Mouse (Mus musculus): ENCODE measurements at regions not wholly inside any gene's neighbourhood (a gene's known extent, or its start where the extent isn't known, plus 50 kb on each side); places are given as distances from the start of the nearest gene placed in this dataset.

- in situ Hi-C loops (cut with MboI; ENCODE audit: low sequenced_read_pairs), result no loop called here
Observed at GRCm38 (mm10) chr10:96723071-96723470, 106.3 kb downstream of the Btg1 start.

DNA sequence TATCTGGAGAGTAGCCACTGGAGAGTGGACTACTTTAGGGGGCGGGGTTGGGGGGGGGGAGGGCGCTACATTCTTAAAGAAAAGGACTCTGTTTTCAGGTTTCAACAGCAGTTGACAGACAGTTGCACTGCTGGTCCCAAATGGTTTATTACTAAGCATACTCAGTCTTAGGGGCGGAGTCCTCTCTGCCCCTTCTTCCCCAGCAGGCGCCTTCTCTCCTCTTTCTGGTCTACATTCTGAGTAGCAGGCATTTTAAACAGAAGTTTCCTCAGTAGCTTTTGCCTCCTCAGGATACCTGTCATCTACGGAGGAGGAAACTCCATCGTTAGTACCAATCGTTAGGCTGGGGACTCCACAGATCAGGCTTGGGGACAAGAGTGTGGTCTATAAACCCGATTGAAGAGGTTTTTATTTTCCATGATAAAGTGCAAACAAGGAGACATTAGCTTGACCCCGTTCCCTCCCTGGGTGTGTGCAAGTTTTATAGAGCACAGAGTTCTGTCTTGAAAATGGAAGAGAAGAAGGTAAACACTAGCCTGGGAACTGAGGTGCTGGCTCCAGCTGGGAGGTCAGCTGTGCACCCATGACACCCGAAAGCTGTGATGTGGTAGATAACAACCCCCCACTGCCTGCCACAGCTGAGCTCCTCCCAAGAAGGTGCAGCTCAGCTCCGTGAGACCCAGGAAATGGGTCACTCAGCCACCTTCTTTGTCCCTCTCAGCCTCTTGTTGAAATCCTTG, 107.8 kb downstream of the Btg1 start:
- in situ Hi-C loops (cut with MboI; ENCODE audit: low sequenced_read_pairs), result no loop called here

- in situ Hi-C loops (cut with MboI; ENCODE audit: low sequenced_read_pairs), result no loop called here
Observed at GRCm38 (mm10) chr10:96726801-96727780, 110.3 kb downstream of the Btg1 start.

GRCm38 (mm10) chr10:96733581-96733980, 116.8 kb downstream of the Btg1 start:
- in situ Hi-C loops (cut with MboI; ENCODE audit: low sequenced_read_pairs), result no loop called here

GRCm38 (mm10) chr10:96735146-96735545, 118.3 kb downstream of the Btg1 start:
- in situ Hi-C loops (cut with MboI; ENCODE audit: low sequenced_read_pairs), result no loop called here

DNA sequence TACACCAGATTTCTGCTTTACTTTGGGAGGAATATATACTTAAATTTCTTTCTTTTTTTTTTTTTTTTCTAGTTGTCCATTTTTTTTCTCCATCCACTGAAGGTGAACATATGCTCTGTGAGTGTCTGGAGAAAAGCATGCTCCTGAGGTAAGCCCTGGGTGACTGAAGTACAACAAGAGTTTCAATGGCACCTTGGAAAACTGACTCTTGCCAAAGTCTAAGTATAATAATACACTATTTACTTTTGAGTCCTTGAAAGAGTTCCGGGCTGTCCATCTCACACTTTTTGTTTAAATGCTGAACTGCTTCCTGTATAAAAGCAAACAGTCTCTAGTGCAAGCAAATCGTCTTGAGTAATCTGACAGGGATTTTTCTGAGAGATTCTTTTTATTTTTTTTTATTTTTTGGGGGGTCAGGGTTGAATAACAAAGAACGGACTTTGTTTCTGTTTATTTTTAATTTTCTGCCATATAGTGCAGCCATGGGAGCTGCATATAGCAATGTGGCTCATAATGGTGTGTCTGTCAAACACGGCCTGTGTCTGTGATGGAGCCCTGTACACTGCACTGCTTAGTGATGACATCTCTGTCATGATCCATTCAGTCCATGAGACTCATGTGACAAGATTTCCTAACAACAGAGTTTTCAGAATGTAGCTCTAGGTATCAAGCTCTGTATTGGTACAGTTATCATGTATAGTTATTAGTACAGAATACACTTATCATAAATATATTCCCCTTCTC, 119.3 kb downstream of the Btg1 start:
- in situ Hi-C loops (cut with MboI; ENCODE audit: low sequenced_read_pairs), result no loop called here

DNA sequence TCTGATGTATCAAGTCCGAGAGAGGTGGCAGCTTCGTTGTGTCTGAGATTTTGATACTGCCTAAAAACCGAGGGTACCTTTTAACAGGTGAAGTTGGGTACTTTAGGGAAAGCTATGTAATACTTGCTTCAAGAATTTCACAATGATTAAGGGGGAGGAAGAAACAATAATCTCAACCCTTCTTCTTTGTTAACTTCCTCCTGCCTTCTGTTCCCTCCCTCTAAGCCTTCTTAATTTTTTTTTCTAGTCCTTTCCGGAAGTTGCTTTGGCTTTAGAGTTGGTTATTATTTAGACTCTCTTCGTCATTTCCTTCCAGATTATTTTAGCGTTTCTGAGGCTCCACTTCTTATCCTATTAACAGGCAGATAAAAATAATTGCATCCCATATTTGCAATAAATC, 121.2 kb downstream of the Btg1 start:
- in situ Hi-C loops (cut with MboI; ENCODE audit: low sequenced_read_pairs), result no loop called here

- in situ Hi-C loops (cut with MboI; ENCODE audit: low sequenced_read_pairs), result no loop called here
Observed at GRCm38 (mm10) chr10:96738606-96739005, 121.8 kb downstream of the Btg1 start.

DNA sequence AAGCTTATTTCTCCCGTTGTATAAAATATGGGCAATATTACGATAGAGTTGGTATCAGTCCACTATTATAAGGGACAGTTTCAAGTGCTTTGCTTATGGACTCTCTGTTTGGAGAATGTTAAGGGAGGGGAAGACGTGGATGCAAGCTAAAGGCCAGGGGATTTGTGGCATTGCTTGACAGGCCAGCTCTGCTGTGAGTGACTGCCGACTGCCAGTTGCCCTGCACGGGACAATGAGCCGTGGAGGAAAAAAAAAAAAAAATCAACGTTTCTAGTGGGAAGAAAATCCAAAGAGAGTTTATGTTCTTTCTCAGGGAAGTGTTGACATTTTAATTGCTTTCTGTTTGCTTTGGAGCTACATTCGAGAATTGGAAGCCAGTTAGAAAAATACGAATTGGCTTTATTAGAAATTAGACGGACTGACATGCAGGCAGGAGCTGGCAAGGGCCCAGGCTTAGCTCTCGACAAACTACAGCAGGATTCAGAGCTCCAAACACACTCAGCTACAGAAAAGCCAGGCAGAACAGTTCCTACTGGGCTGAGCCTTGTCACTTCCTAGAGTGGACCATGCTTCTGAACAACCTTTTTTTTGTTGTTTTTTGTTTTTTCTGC, 127.5 kb downstream of the Btg1 start:
- in situ Hi-C loops (cut with MboI; ENCODE audit: low sequenced_read_pairs), result no loop called here

- in situ Hi-C loops (cut with MboI; ENCODE audit: low sequenced_read_pairs), result no loop called here
Observed at GRCm38 (mm10) chr10:96747015-96747663, 130.3 kb downstream of the Btg1 start.

GRCm38 (mm10) chr10:96750861-96751260, 134.1 kb downstream of the Btg1 start:
- in situ Hi-C loops (cut with MboI; ENCODE audit: low sequenced_read_pairs), result no loop called here

GRCm38 (mm10) chr10:96751580-96752264, 134.9 kb downstream of the Btg1 start:
- in situ Hi-C loops (cut with MboI; ENCODE audit: low sequenced_read_pairs), result no loop called here

GRCm38 (mm10) chr10:96752531-96752930, 135.7 kb downstream of the Btg1 start:
- in situ Hi-C loops (cut with MboI; ENCODE audit: low sequenced_read_pairs), result no loop called here

DNA sequence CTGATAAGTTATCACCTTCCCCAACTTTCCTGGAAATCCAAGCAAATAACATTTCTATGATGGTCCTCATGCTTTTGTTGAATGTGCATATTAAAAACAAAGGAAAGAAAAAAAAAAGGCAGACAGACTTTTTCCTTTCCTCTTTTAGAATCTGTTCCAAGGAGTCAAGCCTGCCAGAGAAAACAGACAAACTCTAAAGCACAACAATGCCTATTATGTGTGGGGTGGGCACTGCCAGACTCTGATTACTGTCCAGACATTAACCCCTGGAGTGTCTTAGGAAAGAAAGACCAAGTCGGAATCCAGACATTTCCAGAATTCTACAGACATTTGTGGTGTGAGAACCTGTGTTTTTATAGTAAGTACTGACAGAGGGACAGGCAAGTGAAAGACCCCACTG, 136.7 kb downstream of the Btg1 start:
- in situ Hi-C loops (cut with MboI; ENCODE audit: low sequenced_read_pairs), result no loop called here

DNA sequence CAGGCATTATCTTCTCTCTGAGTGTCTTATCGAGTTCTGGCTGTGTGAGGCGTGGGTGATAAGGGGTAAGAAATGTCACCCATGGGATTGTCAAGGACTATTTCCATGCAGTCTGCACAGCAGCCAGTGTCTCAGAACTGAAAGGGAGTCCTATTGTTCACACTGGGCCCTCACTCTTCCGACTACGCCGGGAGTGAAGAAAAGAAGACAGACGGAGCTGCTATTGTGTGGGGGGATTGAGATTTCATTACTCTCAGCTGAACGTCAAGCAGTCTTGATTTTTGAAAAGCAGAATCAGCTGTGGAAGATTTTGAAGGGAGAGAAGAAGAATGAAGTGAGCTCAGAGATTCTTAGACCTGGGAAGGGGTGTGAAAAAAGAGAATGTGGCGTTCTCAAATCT, 138.9 kb downstream of the Btg1 start:
- in situ Hi-C loops (cut with MboI; ENCODE audit: low sequenced_read_pairs), result no loop called here

DNA sequence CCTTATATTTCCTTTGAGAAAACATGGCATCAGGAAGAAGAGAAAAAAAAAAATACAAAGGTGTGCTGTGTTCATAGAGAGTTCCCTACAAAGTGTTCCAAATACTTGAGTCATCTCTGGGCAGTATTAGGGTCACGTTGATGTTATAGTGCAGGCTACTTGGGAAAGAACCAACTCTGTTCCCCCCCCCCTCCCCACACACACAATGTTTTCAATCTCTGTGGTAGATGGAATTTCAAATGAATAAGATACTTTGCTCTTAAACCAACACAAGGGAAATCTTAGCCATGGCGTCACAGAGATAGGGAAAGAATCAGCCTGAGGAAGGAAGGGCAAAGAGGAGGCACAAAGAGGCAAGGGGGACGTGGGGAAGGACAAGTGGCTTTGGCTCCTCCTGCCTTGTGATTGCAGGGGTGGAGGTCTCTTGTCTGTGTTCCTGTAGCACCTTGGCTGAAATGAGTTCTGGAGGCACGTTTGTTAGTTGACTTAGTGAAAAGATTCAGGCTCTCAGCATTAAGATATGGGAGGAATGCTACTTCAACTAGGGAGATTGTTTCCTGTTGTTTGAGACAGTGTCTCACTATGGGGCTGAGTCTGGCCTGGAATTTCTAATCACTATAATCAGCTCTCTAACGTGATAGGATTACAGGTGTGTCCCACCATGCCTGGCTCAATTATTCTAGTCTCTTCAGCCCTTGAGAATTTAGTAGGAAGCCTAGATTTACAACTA, 139.7 kb downstream of the Btg1 start:
- in situ Hi-C loops (cut with MboI; ENCODE audit: low sequenced_read_pairs), result no loop called here

DNA sequence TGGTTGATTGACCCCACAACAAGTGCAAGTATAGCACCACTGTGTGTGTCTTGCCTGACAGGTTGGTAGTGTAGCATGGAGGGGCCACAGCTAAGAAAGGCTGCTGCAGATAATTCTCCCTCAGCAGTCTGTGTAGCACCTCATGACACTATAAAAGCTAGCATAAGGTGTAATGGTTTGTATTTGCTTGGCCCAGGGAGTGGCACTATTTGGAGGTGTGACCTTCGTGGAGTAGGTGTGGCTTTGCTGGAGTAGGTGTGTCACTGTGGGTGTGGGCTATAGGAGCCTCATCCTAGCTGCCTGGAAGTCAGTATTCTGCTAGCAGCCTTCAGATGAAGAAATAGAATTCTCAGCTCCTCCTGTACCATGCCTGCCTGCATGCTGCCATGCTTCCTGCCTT, 140.5 kb downstream of the Btg1 start:
- in situ Hi-C loops (cut with MboI; ENCODE audit: low sequenced_read_pairs), result no loop called here

DNA sequence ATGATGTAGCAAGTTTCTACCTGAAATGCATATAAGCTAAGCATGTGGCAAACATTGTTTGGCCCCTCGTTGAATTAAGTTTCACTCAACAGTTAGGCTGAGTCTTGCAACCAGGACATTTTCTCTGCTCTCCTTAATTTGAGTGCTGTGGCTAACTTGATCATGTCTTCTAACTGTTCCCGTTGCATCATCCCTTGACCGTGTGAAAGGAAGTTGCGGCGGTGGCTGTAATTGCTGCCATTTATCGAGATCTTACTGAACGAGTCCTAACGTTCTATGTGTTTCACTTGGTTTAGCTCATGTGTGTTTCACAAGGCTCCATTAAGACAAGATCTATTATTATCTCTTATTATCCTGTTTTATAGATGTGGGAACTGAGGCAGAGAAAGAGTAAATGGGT, 144.8 kb downstream of the Btg1 start:
- in situ Hi-C loops (cut with MboI; ENCODE audit: low sequenced_read_pairs), result no loop called here

DNA sequence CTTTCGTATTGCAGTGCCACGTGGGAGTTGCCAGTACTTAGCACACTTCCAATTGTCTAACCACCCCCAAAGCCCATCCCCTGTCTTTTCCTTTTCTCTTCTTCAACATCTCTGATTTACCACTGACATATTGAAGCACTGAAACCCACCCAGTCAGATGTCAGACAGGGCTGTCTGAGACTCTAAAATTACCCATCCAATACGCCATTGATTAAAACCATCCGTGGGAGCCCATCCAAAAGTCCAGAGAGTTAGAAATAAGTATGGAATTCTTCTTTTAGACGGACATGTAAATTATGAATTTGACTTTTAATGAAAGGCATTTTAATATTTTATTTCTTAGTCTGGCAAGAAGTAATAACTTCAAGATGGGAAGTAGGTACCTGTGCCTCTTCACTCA, 148.8 kb downstream of the Btg1 start:
- in situ Hi-C loops (cut with MboI; ENCODE audit: low sequenced_read_pairs), result no loop called here

Data from CH12F3 (cell line).